Mouse (Mus musculus): Measurements from ENCODE around the gene Nt5c3.

Gene Nt5c3

DNA sequence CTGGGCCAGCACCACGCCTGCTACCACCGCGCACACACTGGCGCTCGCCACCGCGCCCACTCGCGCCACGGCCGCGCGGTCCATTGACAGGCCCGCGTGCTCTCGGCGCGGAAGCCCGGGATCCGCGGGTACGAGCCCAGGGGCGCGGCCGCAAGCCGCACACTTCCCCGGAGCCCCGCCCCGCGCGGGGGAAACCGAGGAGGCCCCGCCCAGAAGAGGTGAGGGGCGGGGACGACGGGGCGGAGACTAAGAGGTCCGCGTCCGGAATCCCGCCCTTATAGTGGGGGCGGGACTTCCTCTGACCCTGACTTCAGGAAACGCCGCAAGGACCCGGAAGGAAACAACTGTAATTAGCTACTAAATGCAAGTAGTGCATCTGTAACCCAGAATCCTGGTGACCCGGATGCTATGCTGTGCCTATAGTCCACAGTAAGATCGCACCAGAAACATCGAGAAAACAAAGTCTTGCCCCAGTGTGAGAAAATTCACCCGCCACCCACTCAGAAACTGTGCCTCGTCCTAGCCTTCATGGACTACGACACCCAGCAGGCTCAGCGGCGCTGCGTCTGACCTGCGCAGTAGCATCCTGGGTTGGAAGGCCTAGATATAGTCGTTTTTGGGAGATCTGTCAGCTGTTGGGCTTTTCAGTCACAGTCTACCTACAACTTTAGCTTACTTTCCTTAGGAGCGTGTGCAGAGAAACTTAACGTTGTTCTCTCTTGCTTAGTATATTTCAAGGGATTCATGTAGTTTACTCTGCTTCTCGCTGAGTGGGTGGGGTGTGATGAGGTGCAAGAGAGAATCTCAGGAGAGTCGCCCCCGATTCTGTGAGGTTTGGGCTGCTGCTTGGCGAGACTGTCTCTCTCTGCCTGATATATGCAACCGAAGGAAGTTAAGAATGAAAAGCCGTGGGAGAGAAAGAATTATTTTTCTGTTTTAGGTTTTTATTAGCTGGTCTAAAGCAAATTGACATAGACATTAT is at the start of gene Nt5c3, which contains the start of gene Vmn1r4:
Nt5c3 (minus strand) TSS at position 207 of the 982 bp plus-strand sequence.
Vmn1r4 (plus strand) TSS at position 290 of the 982 bp plus-strand sequence.
- peak; percentile 86 to 87 for DNase-seq

- no peak for DNase-seq
Observed at GRCm38 (mm10) chr6:56969973-56970372, 46.2 kb upstream of the Nt5c3 start, which contains the start of gene Vmn1r5. Gene Vmn1r5, plus strand, starts transcription at chr6:56970273.

DNA sequence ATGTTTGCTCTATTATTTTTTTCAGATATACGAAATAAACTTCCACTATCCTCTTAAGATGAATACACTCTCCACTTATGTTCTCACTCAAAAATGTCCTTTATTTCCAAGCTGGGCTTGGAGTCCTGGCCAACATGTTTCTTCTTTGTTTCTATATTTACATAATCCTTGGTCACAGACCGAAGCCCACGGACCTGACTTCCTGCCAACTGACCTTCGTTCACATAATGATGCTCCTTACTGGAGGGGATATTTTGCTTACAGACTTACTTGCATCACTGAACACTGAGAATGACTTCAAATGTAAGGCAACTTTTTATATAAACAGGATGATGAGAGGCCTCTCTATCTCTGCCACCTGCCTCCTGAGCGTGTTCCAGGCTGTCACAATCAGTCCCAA is 32.7 kb upstream of the Nt5c3 start:
- DNase-seq: no peak

DNA sequence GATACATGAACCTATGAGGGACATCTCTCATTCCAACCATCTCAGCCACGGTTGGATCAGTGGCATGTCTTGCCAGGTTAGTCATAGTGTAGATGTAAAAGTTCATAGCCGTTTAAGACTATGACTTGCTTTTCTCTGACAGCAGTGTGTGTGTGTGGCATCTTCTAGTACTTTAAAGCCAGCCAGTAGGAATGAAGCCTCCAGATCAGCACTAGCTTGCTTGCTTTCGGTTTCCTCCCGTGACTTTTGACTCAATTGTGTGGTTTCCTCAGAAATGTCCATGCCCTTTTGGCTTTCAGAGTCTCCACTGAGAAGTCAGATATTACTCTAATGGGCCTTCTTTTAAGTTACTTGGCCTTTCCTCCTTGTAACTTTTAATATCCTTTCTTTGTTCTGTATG is 10.6 kb upstream of the Nt5c3 start:
- no peak for DNase-seq

- no peak for DNase-seq
Observed at GRCm38 (mm10) chr6:56932464-56932863, 8.7 kb upstream of the Nt5c3 start.

DNA sequence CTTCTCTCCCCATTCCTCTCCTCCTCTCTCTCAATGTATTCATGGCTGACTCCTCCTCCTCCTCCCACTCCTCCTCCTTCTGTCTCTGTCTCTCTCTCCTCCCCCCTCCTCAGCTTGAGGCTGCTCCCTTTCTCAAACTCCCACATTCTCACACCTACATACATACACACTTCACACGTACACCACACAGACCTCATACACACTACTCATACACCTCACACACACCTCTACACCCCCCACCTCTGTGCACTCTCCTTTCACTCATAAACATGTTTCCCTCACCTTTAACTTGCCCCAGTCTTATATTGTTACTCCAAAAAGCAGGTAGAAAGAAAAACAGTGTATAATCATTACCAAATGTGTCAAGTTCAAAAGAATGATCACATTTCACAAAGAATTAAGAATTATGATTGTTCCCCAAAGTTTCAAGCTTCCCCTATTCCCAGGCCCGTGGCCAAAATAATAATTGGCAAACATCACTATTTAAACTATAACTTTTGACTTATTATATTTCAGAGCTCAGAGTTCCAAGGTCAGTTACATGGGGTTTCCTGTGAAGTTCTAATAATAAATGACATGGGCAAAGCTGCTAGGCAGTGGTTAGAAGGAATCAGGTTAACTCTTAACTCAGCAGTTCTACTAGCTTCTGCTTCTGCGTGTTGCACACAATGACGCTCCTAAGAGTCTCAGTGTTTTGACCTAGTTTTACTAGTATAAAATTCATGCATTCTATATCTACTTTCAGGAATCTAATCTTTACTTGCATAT is 8.1 kb upstream of the Nt5c3 start:
- no peak for DNase-seq

DNA sequence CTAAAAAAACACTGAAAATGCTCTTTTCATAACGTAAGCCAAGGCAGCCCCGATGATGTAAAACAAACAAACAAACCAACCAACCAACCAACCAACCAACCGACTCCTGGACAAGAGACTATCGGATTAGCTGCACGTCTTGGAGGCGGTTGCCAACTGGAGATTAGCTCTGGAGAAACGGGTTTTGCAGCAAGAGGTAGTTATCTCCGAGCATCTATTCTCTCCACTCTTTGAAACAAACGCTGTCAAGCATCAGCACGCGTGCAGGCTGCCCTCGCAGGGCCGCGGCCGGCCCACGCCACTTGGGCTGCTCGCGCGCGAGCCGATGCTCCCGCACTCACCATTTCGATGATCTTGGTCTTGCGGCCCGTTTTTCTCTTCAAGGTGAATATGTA is 404 bp downstream of the Nt5c3 start:
- DNase-seq: no peak

- no peak for DNase-seq
Observed at GRCm38 (mm10) chr6:56920222-56921092, 3.3 kb downstream of the Nt5c3 start.

DNA sequence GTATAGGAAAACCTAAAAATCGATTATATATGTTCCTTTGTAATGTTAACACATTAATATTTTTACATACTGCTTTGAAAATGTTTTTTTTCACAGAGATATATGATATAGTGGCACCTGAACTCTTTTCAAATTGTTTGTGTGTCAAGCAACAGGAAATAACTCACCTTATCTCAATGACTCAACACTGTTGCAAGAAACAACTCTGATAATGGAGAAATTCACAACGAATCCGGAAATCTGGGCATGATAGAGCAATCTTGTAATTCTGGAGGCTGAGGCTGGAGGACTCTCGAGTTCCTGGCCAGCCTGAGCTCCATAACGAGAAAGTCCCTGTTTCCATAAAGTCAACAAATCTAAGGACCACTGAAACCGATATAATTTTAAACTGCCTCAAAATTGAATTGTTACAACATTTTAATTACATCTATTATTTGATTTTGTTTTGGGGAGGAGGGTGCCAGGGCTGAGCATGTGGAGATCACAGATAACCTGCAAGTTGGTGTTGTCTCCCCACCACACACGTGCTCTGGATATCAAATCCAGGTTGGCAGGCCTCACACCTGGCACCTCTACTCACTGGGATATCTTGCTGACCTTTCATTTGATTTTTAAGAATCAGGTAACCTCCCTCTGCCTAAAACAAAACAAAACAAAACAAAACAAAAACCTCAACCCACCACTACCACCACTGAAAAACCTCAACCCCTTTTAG is 4.2 kb downstream of the Nt5c3 start:
- no peak for DNase-seq

DNA sequence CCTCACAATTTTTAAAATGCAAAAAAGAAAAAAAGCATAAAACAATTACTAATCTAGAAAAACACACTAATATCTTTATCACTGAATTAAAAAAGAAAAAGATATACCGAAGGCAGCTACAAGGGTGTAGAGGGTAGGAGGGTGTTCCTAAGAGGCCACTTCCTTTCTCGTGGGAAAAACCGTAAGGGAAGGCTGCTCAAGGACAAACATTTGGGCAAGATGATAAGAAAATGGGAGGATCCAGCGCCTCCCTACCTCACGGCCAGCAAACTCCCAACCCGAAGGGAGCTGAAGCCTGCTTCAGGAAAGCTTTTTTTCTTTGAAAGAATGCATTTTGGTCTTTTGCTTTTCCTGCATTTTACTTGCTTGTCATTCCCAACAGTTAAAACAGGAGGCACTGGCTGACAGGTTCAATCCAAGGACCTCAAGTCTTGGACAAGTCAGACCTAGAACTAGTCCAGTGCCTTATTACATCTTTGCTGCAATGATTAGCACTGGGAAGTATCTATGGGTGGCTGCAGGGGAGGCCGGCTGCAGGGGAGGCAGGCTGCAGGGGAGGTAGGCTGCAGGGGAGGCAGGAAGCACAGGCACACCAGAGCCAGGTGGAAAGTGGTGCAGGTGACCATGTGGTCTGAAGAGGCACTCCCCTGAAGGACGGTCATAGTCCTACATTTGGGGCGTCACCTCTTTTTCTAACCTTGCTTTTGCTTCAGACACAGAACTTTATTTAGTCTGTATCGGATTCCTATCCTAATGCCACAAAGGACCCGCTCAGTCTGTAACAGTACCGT is 6.0 kb downstream of the Nt5c3 start:
- DNase-seq: no peak

GRCm38 (mm10) chr6:56916279-56916678 is 7.5 kb downstream of the Nt5c3 start:
- peak in 1 of 2 experiments; percentile 37 for DNase-seq

GRCm38 (mm10) chr6:56913092-56913858 is 10.5 kb downstream of the Nt5c3 start:
- DNase-seq: no peak

DNA sequence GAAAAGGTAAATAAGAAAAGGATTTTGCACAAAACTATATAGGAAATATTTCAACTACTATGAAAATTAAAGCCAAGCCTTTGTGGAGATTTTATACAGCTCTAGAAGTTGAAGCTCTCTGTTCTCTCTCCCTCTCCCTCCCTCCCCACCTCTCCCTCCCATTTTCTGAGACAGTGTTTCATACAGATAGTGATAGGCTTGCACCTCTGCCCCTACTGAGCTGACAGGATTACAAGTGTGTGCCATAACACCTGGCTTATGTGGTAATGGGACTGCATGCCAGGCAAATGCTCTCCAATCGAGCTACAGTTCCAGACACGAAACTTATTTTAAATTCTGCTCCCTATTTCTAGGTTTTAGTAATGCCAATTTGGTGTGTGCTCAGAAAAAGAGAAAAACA is 12.8 kb downstream of the Nt5c3 start:
- no peak for DNase-seq

GRCm38 (mm10) chr6:56908912-56909311 is 14.8 kb downstream of the Nt5c3 start:
- no peak for DNase-seq

DNA sequence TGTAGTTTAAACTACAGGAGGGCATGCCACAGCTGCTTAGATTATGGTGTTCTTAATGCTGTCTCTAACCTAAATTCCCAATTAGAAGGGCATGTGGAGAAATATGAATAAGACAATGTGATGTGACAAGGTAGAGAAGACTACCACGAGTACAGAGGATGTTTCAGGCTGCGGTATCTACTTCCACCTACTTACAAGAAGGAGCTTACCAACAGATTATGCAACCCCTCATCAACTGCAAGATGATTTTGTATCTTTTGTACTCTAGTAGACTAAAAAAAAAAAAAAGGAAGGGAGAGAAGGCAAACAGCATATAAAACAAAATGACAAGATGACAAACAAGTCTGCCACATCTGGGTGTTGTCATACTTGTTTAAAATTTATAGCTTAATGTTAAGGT is 15.3 kb downstream of the Nt5c3 start:
- no peak for DNase-seq

DNA sequence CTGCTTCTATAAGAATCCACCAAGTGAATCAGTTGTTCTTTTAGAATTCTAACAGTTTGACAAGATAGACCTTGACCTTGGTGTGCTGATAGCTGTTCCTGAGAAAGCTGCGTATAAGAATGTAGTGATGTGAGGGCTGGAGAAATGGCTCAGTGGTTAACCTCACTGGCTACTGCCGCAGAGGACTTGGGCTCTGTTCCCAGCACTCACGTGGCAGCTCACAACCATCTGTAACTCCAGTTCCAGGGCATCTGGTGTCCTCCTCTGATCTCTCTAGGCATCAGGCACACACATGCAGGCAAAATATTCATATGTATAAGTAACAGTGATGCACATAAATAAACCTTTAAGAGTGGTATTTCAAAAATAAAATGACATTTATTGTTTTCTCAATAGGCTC is 15.8 kb downstream of the Nt5c3 start:
- DNase-seq: no peak

GRCm38 (mm10) chr6:56906121-56906846 is 17.4 kb downstream of the Nt5c3 start:
- no peak for DNase-seq

DNA sequence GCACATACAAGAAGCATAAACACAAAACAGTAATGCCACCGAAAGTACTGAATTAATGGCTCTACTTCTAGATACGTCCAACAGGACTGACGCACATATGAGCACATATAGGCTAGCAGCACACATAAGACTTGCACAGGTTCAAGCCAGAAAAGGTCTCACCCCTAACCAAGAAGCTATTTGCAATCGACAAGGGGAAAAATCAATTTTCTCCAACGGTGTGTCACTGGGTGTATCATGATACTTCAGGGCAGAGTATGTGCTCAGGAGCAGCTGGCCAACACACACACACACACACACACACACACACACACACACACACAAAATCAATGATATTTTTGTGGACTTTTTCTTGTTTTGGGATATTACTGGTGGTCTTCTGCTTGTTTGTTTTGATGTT is 18.2 kb downstream of the Nt5c3 start:
- DNase-seq: no peak

DNA sequence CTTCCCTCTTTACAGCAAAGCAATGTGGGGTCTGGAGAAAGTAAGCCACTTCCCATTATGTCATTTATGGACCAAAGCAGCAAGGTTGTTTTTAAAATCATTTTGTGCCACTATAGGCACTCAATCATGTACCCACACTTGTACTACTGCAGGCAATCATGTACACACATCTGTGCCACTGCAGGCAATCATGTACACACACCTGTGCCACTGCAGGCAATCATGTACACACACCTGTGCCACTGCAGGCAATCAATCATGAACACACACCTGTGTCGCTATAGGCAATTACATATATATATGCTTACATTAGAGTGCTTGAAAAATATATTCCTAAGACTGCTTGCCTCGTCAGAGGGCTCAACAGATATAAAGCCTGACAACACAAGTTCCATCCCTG is 18.8 kb downstream of the Nt5c3 start:
- no peak for DNase-seq

- DNase-seq: no peak
Observed at GRCm38 (mm10) chr6:56904330-56904729, 19.4 kb downstream of the Nt5c3 start.
